Mouse (Mus musculus) C2C12 (cell line): ENCODE measurements around the gene Grin2a.

Source experiments
- CTCF ChIP-seq: IDR thresholded peaks from one replicate; pipeline ENCODE4 v1.5.1; 2011; ENCODE audit not compliant: control insufficient read depth, insufficient read depth, insufficient read length
- MAX ChIP-seq: IDR thresholded peaks from one replicate; pipeline ENCODE4 v1.6.1; 2011; ENCODE audit warnings: mild to moderate bottlenecking, control low read depth

DNA sequence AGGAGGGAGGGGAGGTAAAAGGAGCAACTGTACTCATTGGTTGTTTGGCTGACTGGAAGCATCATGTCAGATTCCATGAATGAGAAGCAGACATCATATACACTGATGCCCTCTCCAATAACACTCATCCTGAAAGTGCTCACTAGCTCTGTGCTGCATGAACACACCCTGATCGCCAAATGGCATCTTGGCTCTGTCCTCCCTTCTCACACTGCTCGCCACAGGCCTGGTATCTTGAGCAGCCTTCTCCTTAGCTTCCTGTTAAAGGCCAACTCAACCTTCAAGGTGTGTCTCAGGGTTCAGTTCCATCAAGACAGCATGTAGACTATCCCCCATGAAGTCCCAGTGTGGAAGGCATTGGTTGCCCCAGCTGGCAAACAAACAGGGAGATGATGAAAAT is 137.6 kb downstream of the Grin2a start:
- TF ChIP-seq CTCF (no peak), MAX (no peak)
